Mouse (Mus musculus) lung, postnatal 0 days (tissue): ENCODE results near the gene Atl3.

Source experiments
- CTCF ChIP-seq: IDR thresholded peaks from 2 replicates; pipeline ENCODE4 v1.5.1; 2016; ENCODE audit warnings: antibody characterized with exemption, mild to moderate bottlenecking
- EP300 ChIP-seq: IDR thresholded peaks from 2 replicates; pipeline ENCODE4 v1.6.1; 2016; ENCODE audit warnings: antibody characterized with exemption, mild to moderate bottlenecking, control low read depth

DNA sequence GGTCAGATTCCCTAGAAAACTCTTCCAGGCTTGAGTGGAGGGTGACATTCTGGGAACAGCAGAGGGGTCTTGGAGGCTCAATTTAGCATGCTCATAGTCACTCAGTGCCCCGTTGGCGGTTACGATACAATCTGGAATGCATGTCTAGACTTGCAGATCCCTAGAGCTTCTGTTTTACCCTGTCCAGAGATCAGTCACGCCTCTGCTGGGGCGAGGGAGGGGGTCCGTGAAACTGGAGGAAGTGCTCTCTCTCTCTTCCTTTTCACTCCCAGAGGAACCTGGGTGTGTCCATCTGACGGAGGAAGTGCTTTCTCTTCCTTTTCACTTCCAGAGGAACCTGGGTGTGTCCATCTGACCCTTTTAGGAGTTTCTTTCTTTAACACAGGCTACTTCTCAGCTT is 89.3 kb downstream of the Atl3 start:
- TF ChIP-seq CTCF (no peak), EP300 (peak; percentile 62; the same call in 1 of the 2 replicates)
